Mouse (Mus musculus) left cerebral cortex, postnatal 36 days (tissue): ENCODE measurements around the gene Col23a1. TPM values are rescaled to one million over a fixed set of nuclear protein-coding genes. Genes with fewer than 3 reads are reported as not detected.
A peak's percentile ranks its signal among the peaks of the same experiment; 100 is the strongest.

Experiments
- DNase-seq, 2 experiments: peaks; one replicate each; pipeline ENCODE4 v3.0.0; 2021 to 2022; ENCODE audit warnings: low spot score in 2 of 2, mixed read lengths in 1 of 2
- intact Hi-C: fragments of 180-260 bp; cut with DNase I; formaldehyde crosslinking; loops from one replicate; pipeline ENCODE4 v1.15.1; 2025
- total RNA-seq, 2 experiments: library from RNA; stranded (reverse); gene quantifications; 2 replicates each; pipeline ENCODE4 v1.2.3; 2021

The Col23a1 gene
- total RNA-seq, 2 experiments from 2014 or later: 9.2 to 11.8 TPM

DNA sequence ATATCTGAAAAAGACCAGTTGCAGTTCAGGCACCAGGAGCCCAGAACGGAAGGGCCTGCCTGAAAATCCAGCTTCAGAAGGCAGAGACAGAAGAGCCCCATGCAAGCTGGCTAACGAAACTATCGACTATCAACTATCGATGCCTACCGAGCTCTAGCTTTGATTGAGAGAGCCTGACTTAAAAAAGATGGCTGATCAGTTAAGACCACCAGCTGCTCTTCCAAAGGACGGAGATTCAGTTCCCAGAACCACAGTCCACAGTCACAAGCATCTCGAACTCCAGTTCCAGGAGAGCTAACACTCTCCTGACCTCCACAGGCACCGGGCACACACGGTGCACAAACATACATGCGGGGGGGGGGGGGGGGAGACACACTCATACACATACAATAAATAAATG lies 264.9 kb downstream of the Col23a1 start:
- intact Hi-C loops: no loop called here
- DNase-seq: no peak

GRCm38 (mm10) chr11:51555066-51555465 lies 265.3 kb downstream of the Col23a1 start:
- no peak for DNase-seq
- intact Hi-C loops: no loop called here

GRCm38 (mm10) chr11:51563276-51563675 lies 273.6 kb downstream of the Col23a1 start:
- DNase-seq: no peak
- intact Hi-C loops: no loop called here

GRCm38 (mm10) chr11:51565062-51565461 lies 275.3 kb downstream of the Col23a1 start:
- no peak for DNase-seq
- intact Hi-C loops: no loop called here

DNA sequence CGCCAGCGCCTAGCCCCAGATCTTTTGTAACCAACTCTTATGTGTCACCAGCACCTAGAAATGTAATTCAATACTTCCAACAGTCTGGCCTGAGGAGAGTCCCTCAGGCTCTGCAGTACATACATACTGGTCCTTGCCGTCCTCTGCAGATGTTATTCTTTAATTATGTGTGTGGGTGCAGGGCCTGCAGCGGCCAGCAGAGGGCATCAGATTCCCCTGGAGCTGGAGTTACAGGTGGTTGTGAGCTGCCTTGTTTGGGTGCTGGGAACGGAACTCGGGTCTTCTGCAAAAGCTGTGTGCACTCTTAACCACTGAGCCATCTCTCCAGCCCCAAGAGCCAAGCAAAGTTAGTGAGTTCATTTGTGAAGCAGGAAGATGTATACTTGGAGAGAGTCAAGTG lies 276.2 kb downstream of the Col23a1 start:
- intact Hi-C loops: no loop called here
- no peak for DNase-seq

DNA sequence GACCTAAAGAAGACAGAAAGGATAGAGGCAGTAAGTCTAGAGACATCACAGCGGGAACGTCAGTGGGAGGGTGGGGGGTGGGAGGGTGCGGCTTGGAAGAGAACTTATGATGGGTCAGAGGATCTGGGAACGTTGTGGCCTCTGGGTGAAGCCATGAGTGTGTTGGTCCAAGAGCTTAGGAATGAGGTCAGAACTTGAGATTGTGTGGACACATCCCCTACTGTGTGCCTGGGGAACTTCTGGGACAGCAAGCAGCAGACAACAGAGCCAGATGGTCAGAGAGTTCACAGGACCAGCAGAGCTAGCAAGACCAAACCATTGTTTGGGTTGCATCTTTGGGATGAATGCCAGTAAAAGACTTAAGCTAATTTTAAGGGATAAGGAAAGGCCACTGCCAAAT lies 279.1 kb downstream of the Col23a1 start:
- intact Hi-C loops: no loop called here
- no peak for DNase-seq

- intact Hi-C loops: no loop called here
- DNase-seq: no peak
Observed at GRCm38 (mm10) chr11:51576454-51576853, 286.7 kb downstream of the Col23a1 start.

DNA sequence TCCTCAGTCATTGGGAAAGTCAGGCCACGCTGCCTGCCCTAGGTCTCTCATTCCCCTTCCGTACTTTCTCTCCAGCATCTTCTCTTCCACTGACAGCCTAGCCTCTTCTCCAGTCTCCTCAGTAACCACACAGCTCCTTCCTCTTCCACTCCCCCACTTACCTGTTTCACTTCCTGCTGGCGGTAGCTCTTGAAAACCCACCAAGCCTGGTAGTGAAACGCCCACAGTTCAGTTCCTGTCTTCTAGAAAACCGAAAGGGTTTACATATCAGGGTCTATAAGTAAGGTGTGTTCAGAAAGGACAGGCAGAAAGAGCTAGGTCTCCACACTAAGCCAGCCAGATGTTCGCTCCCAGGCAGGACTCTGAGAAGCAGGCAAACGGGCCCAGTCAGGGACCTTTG lies 287.9 kb downstream of the Col23a1 start:
- no peak for DNase-seq
- intact Hi-C loops: no loop called here

GRCm38 (mm10) chr11:51579024-51579423 lies 289.3 kb downstream of the Col23a1 start:
- DNase-seq: no peak
- intact Hi-C loops: no loop called here

GRCm38 (mm10) chr11:51582713-51583112 lies 293.0 kb downstream of the Col23a1 start:
- peak; percentile 31 to 38 for DNase-seq
- intact Hi-C loops: no loop called here

DNA sequence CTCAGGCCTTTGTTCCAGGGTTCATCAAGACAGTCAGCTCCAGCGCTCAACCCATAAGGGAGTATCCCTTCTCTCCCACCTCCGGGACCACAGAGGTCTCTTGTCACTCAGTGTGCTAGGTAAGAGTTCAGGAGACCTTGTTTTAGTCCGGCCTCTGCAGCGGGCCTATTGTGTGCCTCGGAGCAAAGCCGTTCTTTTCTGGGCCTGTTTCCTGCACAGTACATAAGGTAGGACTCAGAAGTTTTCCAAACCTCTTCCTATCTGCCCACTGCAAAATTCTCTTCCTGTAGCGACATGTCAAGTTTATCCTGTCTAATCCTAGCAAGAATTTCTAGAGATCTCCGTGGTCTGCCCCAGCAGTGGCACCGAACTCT lies 294.3 kb downstream of the Col23a1 start:
- intact Hi-C loops: no loop called here
- DNase-seq: no peak

GRCm38 (mm10) chr11:51584431-51585248 lies 294.9 kb downstream of the Col23a1 start, which contains the start of gene Phykpl:
Phykpl (plus strand) TSS chr11:51584757.
- intact Hi-C loops: no loop called here

GRCm38 (mm10) chr11:51585608-51586252 lies 296.0 kb downstream of the Col23a1 start:
- no peak for DNase-seq
- intact Hi-C loops: no loop called here

More at GRCm38 (mm10) chr11:51584431-51585248, 294.9 kb downstream of the Col23a1 start, which contains the start of gene Phykpl:
- DNase-seq: peak; percentile 92 to 94

- no peak for DNase-seq
- intact Hi-C loops: no loop called here
Observed at GRCm38 (mm10) chr11:51586411-51586810, 296.7 kb downstream of the Col23a1 start.

DNA sequence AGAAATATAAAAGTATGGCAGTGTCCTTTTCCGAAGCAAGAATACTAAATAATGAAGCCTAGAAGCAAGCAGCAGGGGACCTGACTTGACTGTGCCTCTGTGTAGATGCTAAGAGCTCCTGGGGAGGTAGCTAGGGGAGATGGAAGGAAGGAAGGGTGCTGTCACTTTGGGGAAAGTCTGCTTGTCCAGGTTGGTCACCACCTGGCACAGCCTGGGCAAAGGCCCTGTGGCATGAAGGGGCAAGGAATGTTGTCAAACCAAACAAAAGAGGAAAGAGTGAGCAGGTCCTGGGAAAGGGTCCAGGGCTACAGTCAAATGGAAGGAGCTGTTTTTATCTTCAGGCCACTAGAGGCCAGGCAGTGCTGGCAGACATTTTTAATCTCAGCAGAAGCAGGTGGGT lies 297.3 kb downstream of the Col23a1 start:
- no peak for DNase-seq
- intact Hi-C loops: no loop called here

GRCm38 (mm10) chr11:51588833-51589232 lies 299.1 kb downstream of the Col23a1 start:
- no peak for DNase-seq
- intact Hi-C loops: no loop called here

GRCm38 (mm10) chr11:51590002-51590401 lies 300.3 kb downstream of the Col23a1 start:
- DNase-seq: no peak
- intact Hi-C loops: no loop called here

- intact Hi-C loops: no loop called here
- no peak for DNase-seq
Observed at GRCm38 (mm10) chr11:51591168-51591567, 301.4 kb downstream of the Col23a1 start.

DNA sequence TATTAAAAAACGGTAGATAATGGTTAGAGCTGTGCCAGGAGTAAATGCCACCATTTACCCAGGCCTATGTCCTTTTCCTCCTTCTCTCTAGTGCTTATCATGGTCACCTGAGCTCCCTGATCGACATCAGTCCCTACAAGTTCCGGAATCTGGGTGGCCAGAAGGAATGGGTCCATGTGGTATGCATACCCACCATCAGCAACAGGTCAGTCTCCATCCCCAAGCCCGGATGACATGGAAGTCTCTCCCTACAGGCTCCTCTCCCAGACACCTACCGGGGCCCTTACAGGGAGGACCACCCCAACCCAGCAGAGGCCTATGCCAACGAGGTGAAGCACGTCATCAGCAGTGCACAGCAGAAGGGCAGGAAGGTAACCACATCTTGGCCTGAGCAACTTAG lies 302.2 kb downstream of the Col23a1 start:
- no peak for DNase-seq
- intact Hi-C loops: no loop called here

DNA sequence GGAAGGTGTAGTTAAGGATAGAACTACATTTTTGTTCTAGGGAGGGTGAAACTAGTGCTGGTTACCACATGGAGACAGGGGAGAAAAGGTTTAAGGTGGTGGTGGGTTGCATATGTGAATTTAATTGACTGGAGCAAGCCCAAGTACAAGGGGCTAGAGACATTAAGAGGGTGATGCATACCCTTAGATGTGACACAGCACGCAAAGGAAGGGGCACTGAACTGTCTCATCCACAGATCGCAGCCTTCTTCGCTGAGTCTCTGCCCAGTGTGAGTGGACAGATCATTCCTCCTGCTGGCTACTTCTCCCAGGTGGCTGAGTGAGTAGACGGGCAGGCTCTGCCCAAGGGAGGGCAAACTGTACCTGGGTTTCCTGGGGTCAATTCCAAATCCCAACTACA lies 303.6 kb downstream of the Col23a1 start:
- no peak for DNase-seq
- intact Hi-C loops: no loop called here

- DNase-seq: no peak
- intact Hi-C loops: no loop called here
Observed at GRCm38 (mm10) chr11:51593849-51594248, 304.1 kb downstream of the Col23a1 start.
